Mouse (Mus musculus): ENCODE data around the gene Dgcr2. TPM values are rescaled to one million over a fixed set of nuclear protein-coding genes. Genes with fewer than 3 reads are reported as not detected.

The Dgcr2 gene
- polyA plus RNA-seq, 1 experiment, result 29.4 TPM

DNA sequence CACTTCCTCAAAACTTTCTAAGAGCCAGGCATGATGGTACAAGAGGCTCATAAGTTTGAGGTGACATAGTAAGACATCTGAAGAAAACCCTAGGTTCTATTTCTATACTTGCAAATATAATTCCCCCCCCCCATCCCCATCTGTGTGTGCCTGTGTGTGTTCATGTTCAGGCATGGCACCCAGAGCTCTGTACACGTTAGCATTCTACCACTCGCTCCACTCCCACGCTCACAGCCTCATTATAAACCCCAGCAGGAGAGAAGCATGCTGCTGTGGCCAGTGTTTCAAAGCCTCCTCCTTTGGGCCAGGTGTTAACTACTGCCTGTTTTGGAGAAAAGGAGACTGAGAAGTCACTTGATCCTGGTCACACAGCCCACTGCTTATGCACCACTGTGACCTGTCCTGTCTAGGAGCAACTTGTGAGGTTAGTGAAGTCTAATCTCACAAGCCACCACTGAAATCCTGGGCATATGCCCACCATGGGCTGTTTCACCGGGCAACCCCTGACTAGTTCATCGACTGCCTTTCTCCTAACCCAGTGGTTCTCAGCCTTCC lies 33.6 kb upstream of the Dgcr2 start:
- TF ChIP-seq CTCF (IDR thresholded peaks at IDR 0.05; ENCODE audit: low read depth, low read length) (no peak), POLR2A (IDR thresholded peaks at IDR 0.05; ENCODE audit: borderline replicate concordance, low read depth, low read length) (no peak)
- Histone ChIP-seq H3K4me1 (ENCODE audit: control insufficient read depth, insufficient read depth, low read length) (peaks cover 17% of the 10 kb centered on the region), H3K27ac (ENCODE audit: insufficient read depth, low read depth, low read length) (no peak overlapping the region), H3K4me3 (ENCODE audit: insufficient read depth, low read length) (no peak overlapping the region)

DNA sequence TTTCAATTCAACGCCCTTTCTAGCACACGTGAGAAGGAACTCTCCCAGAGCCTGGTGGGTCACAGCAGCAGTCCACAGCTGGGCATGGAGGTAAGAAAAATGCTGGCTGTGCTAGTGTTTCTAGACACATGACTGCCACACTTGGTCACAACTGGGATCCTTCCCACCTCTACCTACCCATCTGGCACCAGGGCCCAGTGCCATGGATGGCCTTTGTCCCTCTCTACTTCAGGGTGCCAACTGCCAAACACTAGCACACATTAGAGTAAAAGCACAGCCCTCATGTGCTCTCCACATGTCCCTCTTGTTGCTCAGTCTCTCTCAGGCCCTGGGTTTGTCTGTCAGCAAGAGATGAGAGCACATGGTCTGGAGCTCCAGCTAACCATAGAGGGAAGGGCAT lies 31.3 kb upstream of the Dgcr2 start:
- Histone ChIP-seq H3K27ac (ENCODE audit: insufficient read depth, low read depth, low read length) (no peak overlapping the region), H3K4me3 (ENCODE audit: insufficient read depth, low read length) (no peak overlapping the region), H3K4me1 (ENCODE audit: control insufficient read depth, insufficient read depth, low read length) (peaks cover 14% of the 10 kb centered on the region)
- TF ChIP-seq CTCF (IDR thresholded peaks at IDR 0.05; ENCODE audit: low read depth, low read length), result no peak
- TF ChIP-seq POLR2A (IDR thresholded peaks at IDR 0.05; ENCODE audit: borderline replicate concordance, low read depth, low read length), result no peak

DNA sequence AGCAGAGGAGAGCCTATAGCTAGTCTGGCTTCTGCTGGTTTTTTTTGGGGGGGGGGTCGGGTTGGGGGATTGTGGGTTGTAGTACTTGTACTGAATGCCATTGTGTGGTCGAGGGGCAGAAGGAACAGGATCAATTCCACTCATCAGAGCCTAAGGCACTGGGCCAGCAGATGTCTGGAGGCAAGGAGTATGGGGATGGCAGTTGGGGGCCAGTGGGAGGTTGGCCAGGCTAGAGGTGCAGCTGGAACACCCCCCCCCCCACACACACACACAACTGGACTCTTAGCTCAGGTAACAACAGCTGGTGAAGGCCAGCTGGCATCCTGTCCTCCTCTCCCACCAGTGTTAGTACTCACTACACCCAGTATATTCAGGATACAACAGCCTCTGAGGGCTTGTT lies 30.8 kb upstream of the Dgcr2 start:
- Histone ChIP-seq H3K4me3 (ENCODE audit: insufficient read depth, low read length) (no peak overlapping the region), H3K4me1 (ENCODE audit: control insufficient read depth, insufficient read depth, low read length) (peaks cover 10% of the 10 kb centered on the region), H3K27ac (ENCODE audit: insufficient read depth, low read depth, low read length) (peak overlapping the region; percentile 81)
- no peak for TF ChIP-seq CTCF (IDR thresholded peaks at IDR 0.05; ENCODE audit: low read depth, low read length)
- TF ChIP-seq POLR2A (IDR thresholded peaks at IDR 0.05; ENCODE audit: borderline replicate concordance, low read depth, low read length), result no peak

DNA sequence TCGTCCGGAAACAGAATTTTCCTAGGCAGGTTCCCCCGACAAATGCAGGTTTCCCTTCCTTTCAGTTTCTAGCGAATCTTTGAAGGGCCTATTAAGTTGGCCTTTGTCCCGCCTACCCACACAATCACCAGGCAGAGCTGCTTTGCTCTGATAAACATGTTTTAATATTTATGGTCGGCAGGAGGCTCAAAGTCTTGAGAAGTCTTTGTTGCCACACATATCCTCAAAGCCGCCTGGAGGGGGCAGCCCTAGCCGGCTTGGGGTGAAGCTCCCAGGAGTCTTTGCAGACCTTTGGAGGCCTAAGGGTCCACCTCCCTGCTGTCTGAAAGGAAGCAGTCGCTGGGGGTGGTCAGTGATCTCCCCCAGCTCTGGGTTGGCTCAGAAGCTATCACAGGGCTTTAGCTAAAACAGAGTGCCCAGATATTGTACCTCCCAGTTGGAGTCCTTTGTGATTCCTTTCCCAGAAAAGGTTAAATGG lies 30.3 kb upstream of the Dgcr2 start:
- Histone ChIP-seq H3K4me1 (ENCODE audit: control insufficient read depth, insufficient read depth, low read length) (peaks cover 8% of the 10 kb centered on the region), H3K4me3 (ENCODE audit: insufficient read depth, low read length) (peak overlapping the region; percentile 74), H3K27ac (ENCODE audit: insufficient read depth, low read depth, low read length) (peak overlapping the region; percentile 81)
- TF ChIP-seq POLR2A (IDR thresholded peaks at IDR 0.05; ENCODE audit: borderline replicate concordance, low read depth, low read length), result no peak
- TF ChIP-seq CTCF (IDR thresholded peaks at IDR 0.05; ENCODE audit: low read depth, low read length), result peak; percentile 43

DNA sequence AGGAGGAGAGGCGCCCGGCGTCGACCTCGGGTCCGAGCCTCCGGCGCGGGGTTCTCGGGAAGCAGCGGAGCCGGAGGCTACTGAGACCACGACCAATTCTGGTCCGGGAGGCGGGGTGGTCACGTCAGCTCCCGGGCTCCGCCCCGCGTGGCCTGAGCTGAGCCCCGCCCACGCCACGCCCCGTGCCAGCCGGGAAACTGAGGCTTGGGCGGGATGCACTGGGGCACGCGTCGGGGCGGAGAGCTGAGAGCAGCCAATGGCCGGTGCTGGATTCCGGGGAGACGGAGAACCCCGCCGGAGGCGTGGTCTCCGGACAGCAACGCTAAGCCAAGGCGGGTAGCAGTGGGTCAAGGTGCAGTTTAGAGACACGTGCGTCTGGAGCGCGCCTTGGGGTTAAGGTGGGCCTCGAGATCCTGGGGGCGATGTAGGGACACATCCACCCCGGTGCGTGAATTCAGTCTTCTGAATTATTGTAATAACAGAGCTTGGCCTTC lies 29.8 kb upstream of the Dgcr2 start, which contains the start of gene Slc25a1:
TSS of gene Slc25a1 (minus strand) at position 133 of the 494 bp plus-strand sequence.
- Histone ChIP-seq H3K27ac (ENCODE audit: insufficient read depth, low read depth, low read length) (peak within 1 kb of the TSS; percentile 81), H3K4me3 (ENCODE audit: insufficient read depth, low read length) (peak within 1 kb of the TSS; percentile 74), H3K4me1 (ENCODE audit: control insufficient read depth, insufficient read depth, low read length) (peaks cover 8% of the 10 kb centered on the region)
- TF ChIP-seq POLR2A (IDR thresholded peaks at IDR 0.05; ENCODE audit: borderline replicate concordance, low read depth, low read length) (no peak), CTCF (IDR thresholded peaks at IDR 0.05; ENCODE audit: low read depth, low read length) (no peak)

DNA sequence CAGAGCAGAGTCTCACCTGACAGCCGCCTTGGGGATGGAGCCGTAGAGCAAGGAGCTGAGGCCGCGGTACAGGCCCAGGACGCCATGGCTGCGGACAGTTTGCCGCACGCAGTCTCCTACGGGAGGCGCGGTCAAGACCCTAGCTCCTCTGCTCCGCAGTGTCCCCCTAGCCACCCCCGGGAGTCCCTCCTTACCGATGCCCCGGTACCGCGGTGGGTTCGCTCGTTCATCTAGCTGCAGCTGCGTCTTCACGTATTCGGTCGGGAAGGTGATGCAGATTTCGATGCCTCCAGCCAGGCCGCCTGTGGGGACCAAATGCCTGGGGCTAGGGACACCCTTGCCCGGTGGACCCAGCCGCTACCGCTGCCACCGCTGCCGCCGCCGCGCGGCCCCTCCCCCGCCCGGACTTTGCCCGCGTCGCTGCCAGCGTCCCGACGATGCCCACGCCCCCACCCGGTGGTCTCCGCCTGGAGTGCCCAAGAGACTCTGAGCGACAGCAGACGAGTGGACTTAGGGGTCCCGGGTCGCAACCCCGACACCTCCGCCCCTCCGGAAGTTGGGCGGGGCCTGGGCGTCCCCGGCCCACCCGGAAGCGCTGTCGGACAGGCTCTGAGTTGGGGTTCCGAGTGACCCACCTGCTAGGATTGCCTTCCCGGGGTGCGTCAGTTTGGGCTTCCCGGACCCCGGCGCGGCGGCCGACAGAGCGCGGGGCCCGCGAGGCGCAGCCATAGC lies 29.2 kb upstream of the Dgcr2 start:
- H3K4me1 ChIP-seq (ENCODE audit: control insufficient read depth, insufficient read depth, low read length), result peaks cover 8% of the 10 kb centered on the region
- peak overlapping the region; percentile 81 for H3K27ac ChIP-seq (ENCODE audit: insufficient read depth, low read depth, low read length)
- no peak for TF ChIP-seq CTCF (IDR thresholded peaks at IDR 0.05; ENCODE audit: low read depth, low read length)
- TF ChIP-seq POLR2A (IDR thresholded peaks at IDR 0.05; ENCODE audit: borderline replicate concordance, low read depth, low read length), result no peak
- peak overlapping the region; percentile 74 for H3K4me3 ChIP-seq (ENCODE audit: insufficient read depth, low read length)

DNA sequence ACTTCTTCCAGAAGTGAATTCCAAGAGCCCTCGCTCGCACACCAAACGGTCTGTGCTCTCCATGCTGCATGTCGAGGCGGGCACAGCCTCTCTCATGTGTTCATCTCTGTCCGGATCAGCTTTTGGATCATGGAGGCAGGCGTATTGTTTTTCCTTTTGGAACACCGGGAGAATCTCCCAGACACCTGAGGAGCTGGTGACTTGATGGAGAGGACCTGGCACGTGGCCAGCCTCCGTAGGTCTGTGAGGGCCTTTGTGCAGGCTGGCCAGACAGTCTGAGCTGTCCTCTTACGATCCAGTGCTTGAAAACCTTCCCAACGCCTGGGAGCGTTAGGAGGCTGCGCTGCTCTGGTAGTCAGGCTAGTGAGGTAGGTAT lies 23.8 kb upstream of the Dgcr2 start:
- Histone ChIP-seq H3K4me1 (ENCODE audit: control insufficient read depth, insufficient read depth, low read length) (peaks cover 10% of the 10 kb centered on the region; the same call in 1 of the 2 replicates), H3K4me3 (ENCODE audit: insufficient read depth, low read length) (peak overlapping the region; percentile 88), H3K27ac (ENCODE audit: insufficient read depth, low read depth, low read length) (peak overlapping the region; percentile 44)
- TF ChIP-seq POLR2A (IDR thresholded peaks at IDR 0.05; ENCODE audit: borderline replicate concordance, low read depth, low read length) (0 out of 2 replicates have a peak, but pooled peaks have one; percentile 20), CTCF (IDR thresholded peaks at IDR 0.05; ENCODE audit: low read depth, low read length) (no peak)

DNA sequence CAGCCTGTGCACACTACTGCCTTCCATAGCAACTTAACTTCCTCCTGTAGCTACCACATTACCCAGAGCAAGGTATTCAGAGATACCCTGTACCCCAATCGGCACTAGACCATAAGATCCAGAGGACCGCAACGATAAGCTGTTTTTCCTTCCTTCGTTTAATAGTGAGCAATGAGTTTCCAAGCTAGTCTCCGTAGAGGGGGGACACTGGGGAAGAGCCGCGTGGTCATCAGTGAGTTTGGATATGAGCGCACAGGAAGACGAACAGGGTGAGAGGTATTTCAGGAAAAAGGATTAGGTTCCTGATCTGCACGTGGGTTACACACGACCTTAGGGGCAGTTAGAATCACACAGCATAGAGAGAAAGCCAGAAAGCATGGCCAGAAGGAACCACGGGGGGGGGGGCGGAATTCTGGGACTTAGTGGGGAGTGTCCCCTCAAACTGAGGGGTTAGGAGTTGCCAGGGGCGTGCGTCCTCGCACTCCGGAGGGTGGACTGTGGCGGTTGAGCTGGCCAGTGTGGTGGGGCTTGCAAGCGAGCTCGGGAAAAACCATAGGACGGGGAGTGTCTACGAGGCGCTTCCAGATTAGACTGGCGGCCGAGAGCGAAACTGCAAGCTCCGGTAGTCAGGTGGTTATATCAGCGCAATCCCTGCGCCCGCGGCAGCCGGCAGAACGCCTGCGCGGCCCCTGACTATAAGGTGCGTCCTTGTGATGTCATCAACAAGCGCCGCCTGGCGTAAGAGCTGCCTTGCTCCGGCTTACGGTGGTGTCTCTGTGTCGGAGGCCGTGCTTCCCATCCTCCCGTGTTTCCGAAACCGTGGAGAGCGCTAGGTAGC lies 23.2 kb upstream of the Dgcr2 start:
- no peak for TF ChIP-seq POLR2A (IDR thresholded peaks at IDR 0.05; ENCODE audit: borderline replicate concordance, low read depth, low read length)
- TF ChIP-seq CTCF (IDR thresholded peaks at IDR 0.05; ENCODE audit: low read depth, low read length), result no peak
- Histone ChIP-seq H3K27ac (ENCODE audit: insufficient read depth, low read depth, low read length) (peak overlapping the region; percentile 87), H3K4me1 (ENCODE audit: control insufficient read depth, insufficient read depth, low read length) (0 out of 2 replicates have a peak, but pooled peaks cover 6% of the 10 kb centered on the region), H3K4me3 (ENCODE audit: insufficient read depth, low read length) (peak overlapping the region; percentile 88)

DNA sequence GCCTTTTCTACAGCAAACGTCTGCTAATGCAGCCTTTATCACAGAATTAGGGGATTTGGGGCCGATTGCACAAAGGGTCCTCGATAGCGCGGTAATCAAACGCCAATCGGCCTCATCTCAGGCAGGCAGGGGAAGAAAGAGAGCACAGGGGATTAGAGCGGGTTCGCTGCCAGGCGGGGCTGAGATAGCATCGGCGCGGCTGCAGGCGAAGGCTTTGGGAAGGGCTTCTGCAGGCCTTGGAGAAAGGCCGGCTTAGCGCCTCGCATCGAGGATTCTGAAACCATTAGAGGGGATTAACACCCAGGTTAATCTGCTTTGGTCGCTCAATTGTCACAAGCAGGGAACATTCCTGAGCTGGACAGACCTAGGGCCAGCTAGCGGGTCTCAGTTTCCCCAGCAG lies 22.2 kb upstream of the Dgcr2 start:
- Histone ChIP-seq H3K4me1 (ENCODE audit: control insufficient read depth, insufficient read depth, low read length) (0 out of 2 replicates have a peak, but pooled peaks cover 6% of the 10 kb centered on the region), H3K4me3 (ENCODE audit: insufficient read depth, low read length) (no peak overlapping the region), H3K27ac (ENCODE audit: insufficient read depth, low read depth, low read length) (no peak overlapping the region)
- TF ChIP-seq CTCF (IDR thresholded peaks at IDR 0.05; ENCODE audit: low read depth, low read length), result no peak

Measured in bone marrow macrophage, adult 2 months (primary cell).